Mouse (Mus musculus) gastrocnemius, postnatal 4 days (tissue): ENCODE results near the gene Eif3l. TPM values are rescaled to one million over a fixed set of nuclear protein-coding genes. Genes with fewer than 3 reads are reported as not detected.

ENCODE experiments used
- total RNA-seq, 2 experiments: library from RNA; stranded (reverse); gene quantifications; 2 replicates each; pipeline ENCODE4 v1.2.3; 2021

Eif3l gene
- total RNA-seq, 2 experiments from 2014 or later: 106 to 111 TPM

Other genes with a start within 250 kb of the Eif3l start
- gene Cdc42ep1, start 232.6 kb upstream of the Eif3l start, total RNA-seq: 10 to 100 TPM; 43.2 to 47.6 TPM
- gene Lgals2, start 219.7 kb upstream of the Eif3l start, total RNA-seq: not detected
- gene Gga1, start 198.0 kb upstream of the Eif3l start, total RNA-seq: 10 to 100 TPM; 36.8 to 40.9 TPM
- not detected for gene Gm49510, start 175.5 kb upstream of the Eif3l start, total RNA-seq
- gene Sh3bp1, start 175.4 kb upstream of the Eif3l start, total RNA-seq: 10 to 100 TPM; 14.6 to 16.4 TPM
- 10 to 100 TPM; 16.4 to 21.7 TPM for gene Pdxp, start 161.3 kb upstream of the Eif3l start, total RNA-seq
- gene Lgals1, start 148.5 kb upstream of the Eif3l start, total RNA-seq: 1,000 to 10,000 TPM; 1,203 to 1,363 TPM
- 10 to 100 TPM; 34.4 to 38.6 TPM for gene Nol12, start 140.2 kb upstream of the Eif3l start, total RNA-seq
- gene Triobp, start 127.5 kb upstream of the Eif3l start, total RNA-seq: 10 to 100 TPM; 83.6 to 94.1 TPM
- 100 to 1,000 TPM; 212 to 246 TPM for gene H1f0, start 46.7 kb upstream of the Eif3l start, total RNA-seq
- gene Galr3, start 33.3 kb upstream of the Eif3l start, total RNA-seq: not detected
- gene Ankrd54, start 12.3 kb upstream of the Eif3l start, total RNA-seq: 10 to 100 TPM; 11.6 to 13.5 TPM
- gene Micall1, start 33.7 kb downstream of the Eif3l start, total RNA-seq: 10 to 100 TPM; 26.5 to 29.4 TPM
- gene Polr2f, start 65.8 kb downstream of the Eif3l start, total RNA-seq: 10 to 100 TPM; 72.2 to 92.4 TPM
- gene 1700088E04Rik, start 66.1 kb downstream of the Eif3l start, total RNA-seq: 1 to 10 TPM in 1 of 2 experiments, under 1 TPM in 1; 0.96 to 1.6 TPM
- 10 to 100 TPM; 11.6 to 13.7 TPM for gene Sox10, start 90.1 kb downstream of the Eif3l start, total RNA-seq
- 10 to 100 TPM; 21.9 to 24.2 TPM for gene Pick1, start 154.0 kb downstream of the Eif3l start, total RNA-seq
- 1 to 10 TPM; 1.2 TPM for gene Gm49486, start 154.2 kb downstream of the Eif3l start, total RNA-seq
- gene Slc16a8, start 179.6 kb downstream of the Eif3l start, total RNA-seq: under 1 TPM; 0.29 to 0.36 TPM
- 1 to 10 TPM; 5.0 to 9.0 TPM for gene Baiap2l2, start 210.4 kb downstream of the Eif3l start, total RNA-seq